In the genomic region with DNA sequence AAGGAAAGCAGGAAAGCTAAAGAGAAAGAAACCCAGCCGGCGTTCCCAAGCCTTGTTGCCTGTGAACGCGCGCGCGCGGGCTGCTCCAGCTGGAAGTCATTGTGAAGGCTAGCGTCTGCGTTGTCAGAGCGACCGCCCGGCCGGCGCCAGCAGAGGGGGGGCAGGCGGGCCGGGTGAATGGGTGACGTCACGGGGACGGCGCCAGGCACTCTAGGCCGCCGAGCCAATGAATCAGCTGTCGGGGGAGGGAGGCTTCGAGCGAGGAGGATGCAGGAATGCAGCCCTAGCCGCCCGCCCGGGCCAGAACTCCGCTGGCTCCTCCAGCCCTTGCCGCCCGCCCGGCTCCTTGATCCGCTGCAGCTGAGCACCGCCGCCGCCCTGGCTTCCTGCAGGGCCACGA, we compare ENCODE assay signal across 8 mouse cellular contexts. TPM values are rescaled to one million over a fixed set of nuclear protein-coding genes. Genes with fewer than 3 reads are reported as not detected.
A peak's percentile ranks its signal among the peaks of the same experiment; 100 is the strongest.
DNase-seq lines count a peak whose midpoint lies in the region; ATAC-seq and TF ChIP-seq lines count a peak whose summit lies in the region.

No protein-coding gene starts in this region.

- peak overlapping the region; percentile 65 for H3K9ac ChIP-seq in embryonic facial prominence, embryonic 12.5 days

- peak overlapping the region; percentile 17 for H3K4me3 ChIP-seq in bone marrow macrophage, adult 2 months (ENCODE audit: insufficient read depth, low read length)
- peak overlapping the region; percentile 34 for H3K4me3 ChIP-seq in embryonic facial prominence, embryonic 12.5 days

- no peaks in the 10 kb centered on the region for H3K4me1 ChIP-seq in bone marrow macrophage, adult 2 months (ENCODE audit: control insufficient read depth, insufficient read depth, low read length)
- H3K4me1 ChIP-seq in embryonic facial prominence, embryonic 12.5 days: peaks cover 16% of the 10 kb centered on the region

- ATAC-seq in embryonic facial prominence, embryonic 12.5 days (ENCODE audit: insufficient number of reproducible peaks, insufficient read depth, low FRiP score, low TSS enrichment): peak; percentile 98
- peak; percentile 71; the same call in 1 of the 2 replicates for ATAC-seq in megakaryocyte-erythroid progenitor cell, adult 5-6 weeks (replicated peaks; ENCODE audit: low FRiP score, low TSS enrichment, poor library complexity, severe bottlenecking)
- ATAC-seq in inflammation-experienced regulatory T-cells, adult 6 months: no peak

- no peak overlapping the region for H3K27ac ChIP-seq in bone marrow macrophage, adult 2 months (ENCODE audit: insufficient read depth, low read depth, low read length)
- H3K27ac ChIP-seq in embryonic facial prominence, embryonic 12.5 days: peak overlapping the region; percentile 97

- intact Hi-C loops in left cerebral cortex, postnatal 25 days (cut with DNase I): loop anchor here (1.0 kb wide), 1 partner anchor 34 kb away; the partner anchor contains the start of gene Id4

- no peak for TF ChIP-seq CTCF in bone marrow macrophage, adult 2 months (IDR thresholded peaks at IDR 0.05; ENCODE audit: low read depth, low read length)

- H3K36me3 ChIP-seq in embryonic facial prominence, embryonic 12.5 days: no peaks in the 10 kb centered on the region

- no peaks in the 10 kb centered on the region for H3K9me3 ChIP-seq in embryonic facial prominence, embryonic 12.5 days

- under 1% methylated on average over 37 of the region's 38 CpGs for WGBS in embryonic facial prominence, embryonic 12.5 days

- no peak for TF ChIP-seq POLR2A in bone marrow macrophage, adult 2 months (IDR thresholded peaks at IDR 0.05; ENCODE audit: borderline replicate concordance, low read depth, low read length)

- peak overlapping the region; percentile 53 for H3K4me2 ChIP-seq in embryonic facial prominence, embryonic 12.5 days (replicated peaks)

- H3K27me3 ChIP-seq in embryonic facial prominence, embryonic 12.5 days: no peaks in the 10 kb centered on the region

- peak; percentile 96 to 97 for DNase-seq in heart, adult 18-20 months
- peak; percentile 95 for DNase-seq in kidney, adult 11 months
- DNase-seq in left cerebral cortex, postnatal 25 days (ENCODE audit: low spot score in 2 of 2): peak; percentile 93 to 97
- peak; percentile 92 for DNase-seq in right cerebral cortex, postnatal 4 days

RNA-seq across cellular contexts. Expression of gene Id4, which starts 33.3 kb away (rescaled TPM):
- polyA plus RNA-seq in bone marrow macrophage, adult 2 months (2012; ENCODE audit: insufficient read depth, insufficient read length, missing spikeins): not detected in 2 replicates
- polyA plus RNA-seq in embryonic facial prominence, embryonic 12.5 days (2016; fragmentation: Nextera tagmentation; extraction: Ambion mirVana): 24.7 and 26.7 TPM in 2 replicates
- total RNA-seq in heart, adult 18-20 months (2021): under 1 TPM; 0.84 to 0.98 TPM
- 10 to 100 TPM; 36.2 to 42.2 TPM for total RNA-seq in left cerebral cortex, postnatal 25 days (2021)
- not detected in 2 replicates for total RNA-seq in megakaryocyte-erythroid progenitor cell, adult 5-6 weeks (2014; fragmentation: Nextera tagmentation)
- 0.85 TPM in 1 of 2 replicates, not detected in the other for total RNA-seq in megakaryocyte-erythroid progenitor cell, adult 5-6 weeks (2017)
- polyA plus RNA-seq in inflammation-experienced regulatory T-cells, adult 6 months (2017; shearing (Covaris generic)): not detected

Comparison
In these comparisons a context has a peak if more than half of its experiments do, and no peak if none do; other contexts are left out.
1. RNA of gene Id4, which starts 33.3 kb away (total RNA-seq): 36.2 to 42.2 TPM in left cerebral cortex, postnatal 25 days; 0.84 to 0.98 TPM in heart, adult 18-20 months and 0.85 TPM in megakaryocyte-erythroid progenitor cell, adult 5-6 weeks; every median in the first group is over 10 times any median in the second.
2. Peak in every context shown above with its lines, with median percentiles within 50 percentile points of each other: DNase-seq.